Mouse (Mus musculus) intestine, postnatal 0 days (tissue): ENCODE results near the gene Anxa1. TPM values are rescaled to one million over a fixed set of nuclear protein-coding genes. Genes with fewer than 3 reads are reported as not detected.

Experiments used
- ATAC-seq: fragments of 200-750 bp; cut with Nextera tagmentation; 2 replicates; pipeline ENCODE4 v1.8.0; 2017; ENCODE audit warnings: mild to moderate bottlenecking, moderate TSS enrichment, moderate library complexity
- H3K27ac ChIP-seq: fragments of 300-500 bp; sonication (generic); 2 replicates; pipeline ENCODE4 v1.5.1; 2014; ENCODE audit warnings: mild to moderate bottlenecking, low read depth, low read length, moderate library complexity
- H3K27me3 ChIP-seq: fragments of 300-500 bp; sonication (generic); replicated peaks from 2 replicates; pipeline ENCODE4 v1.6.1; 2014; ENCODE audit warnings: low read length, mixed read lengths; ENCODE audit not compliant: control insufficient read depth, insufficient read depth
- H3K36me3 ChIP-seq: fragments of 300-500 bp; sonication (generic); 2 replicates; pipeline ENCODE4 v1.6.1; 2014; ENCODE audit warnings: mild to moderate bottlenecking, moderate library complexity; ENCODE audit not compliant: control insufficient read depth, insufficient read depth
- H3K4me1 ChIP-seq: fragments of 300-500 bp; sonication (generic); replicated peaks from 2 replicates; pipeline ENCODE4 v1.6.1; 2014; ENCODE audit warnings: antibody characterized with exemption, low read length, mixed read lengths; ENCODE audit not compliant: control insufficient read depth, insufficient read depth
- H3K4me2 ChIP-seq: fragments of 300-500 bp; sonication (generic); replicated peaks from 2 replicates; pipeline ENCODE4 v1.6.1; 2014; ENCODE audit warnings: low read depth, mild to moderate bottlenecking, moderate library complexity
- H3K4me3 ChIP-seq: fragments of 300-500 bp; sonication (generic); 2 replicates; pipeline ENCODE4 v1.5.1; 2014; ENCODE audit warnings: low read depth, low read length
- H3K9ac ChIP-seq: fragments of 300-500 bp; sonication (generic); 2 replicates; pipeline ENCODE4 v1.6.1; 2014; ENCODE audit warnings: mild to moderate bottlenecking, low read depth, low read length
- H3K9me3 ChIP-seq: fragments of 300-500 bp; sonication (generic); 2 replicates; pipeline ENCODE4 v1.6.1; 2016; ENCODE audit warnings: mixed run types; ENCODE audit not compliant: control insufficient read depth
- CTCF ChIP-seq: sonication (generic); IDR thresholded peaks from 2 replicates; pipeline ENCODE4 v1.5.1; 2016; ENCODE audit warnings: low read depth, mild to moderate bottlenecking, control low read depth, antibody characterized with exemption, moderate library complexity
- WGBS: fragments of 180-500 bp; shearing (Covaris S2); extraction: QIAGEN DNeasy Blood & Tissue Kit; methylation state at CpG from one replicate; pipeline ENCODE4 v1.1.7; 2014; 5-methylcytosine and 5-hydroxymethylcytosine counted together
- polyA plus RNA-seq: library from polyadenylated mRNA; unstranded; fragments of >200 nt; fragmentation: Nextera tagmentation; extraction: Ambion mirVana; gene quantifications from 2 replicates; pipeline ENCODE4 v1.2.1, GENCODE M21; 2015

Anxa1 gene
- polyA plus RNA-seq, 1 experiment from 2014 or later: 48.9 TPM

DNA sequence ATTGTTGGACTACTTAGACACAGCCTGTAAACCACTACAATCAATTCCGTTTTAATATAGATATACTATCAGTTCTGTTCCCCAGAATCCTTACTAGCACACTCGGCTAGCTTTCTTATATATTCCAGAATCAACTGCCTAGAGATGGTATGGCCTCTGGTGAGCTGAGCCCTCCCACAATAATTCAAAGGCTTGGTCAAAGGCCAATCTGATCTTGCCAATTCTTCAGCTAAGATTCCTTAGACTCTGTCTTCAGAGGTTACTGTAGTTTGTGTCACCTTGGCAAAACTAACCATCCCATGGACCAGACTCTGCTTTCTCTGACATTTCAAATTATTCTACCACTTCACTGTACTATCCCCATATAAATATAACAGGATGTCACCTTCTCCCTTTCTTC, 25.4 kb downstream of the Anxa1 start:
- H3K4me1 ChIP-seq: no peaks in the 10 kb centered on the region
- WGBS: 84% methylated on average over 2 of the region's 2 CpGs
- TF ChIP-seq CTCF: no peak
- 0 out of 2 replicates have a peak, but pooled peaks cover 3% of the 10 kb centered on the region for H3K27me3 ChIP-seq
- no peak overlapping the region for H3K9ac ChIP-seq
- ATAC-seq: no peak
- no peak overlapping the region for H3K4me3 ChIP-seq
- H3K27ac ChIP-seq: no peak overlapping the region
- no peaks in the 10 kb centered on the region for H3K36me3 ChIP-seq
- H3K4me2 ChIP-seq: no peak overlapping the region
- H3K9me3 ChIP-seq: no peaks in the 10 kb centered on the region

DNA sequence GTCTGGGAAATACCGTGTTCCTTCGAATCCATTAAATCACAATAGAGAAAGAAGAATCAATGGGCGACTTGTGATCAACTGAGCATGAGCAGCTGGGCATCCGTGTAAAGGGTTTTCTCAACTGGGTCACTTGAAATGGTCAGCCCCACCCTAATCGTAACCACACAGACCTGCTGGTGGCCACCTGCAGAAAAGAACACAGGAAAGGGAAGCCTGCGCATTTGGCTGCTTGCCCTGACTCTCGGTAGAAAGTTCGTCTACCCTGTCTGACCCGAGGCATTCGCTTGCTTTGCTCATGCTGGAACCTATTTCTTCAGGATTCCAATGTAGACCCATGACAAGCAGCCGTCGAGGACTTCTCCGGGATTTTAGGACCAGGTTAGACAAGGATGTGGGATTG, 25.8 kb downstream of the Anxa1 start:
- Histone ChIP-seq H3K4me3 (no peak overlapping the region), H3K4me1 (no peaks in the 10 kb centered on the region), H3K4me2 (no peak overlapping the region), H3K36me3 (no peaks in the 10 kb centered on the region), H3K9ac (no peak overlapping the region), H3K27me3 (0 out of 2 replicates have a peak, but pooled peaks cover 3% of the 10 kb centered on the region), H3K27ac (no peak overlapping the region), H3K9me3 (no peaks in the 10 kb centered on the region)
- no peak for TF ChIP-seq CTCF
- ATAC-seq: no peak
- WGBS: 88% methylated on average over 13 of the region's 13 CpGs

DNA sequence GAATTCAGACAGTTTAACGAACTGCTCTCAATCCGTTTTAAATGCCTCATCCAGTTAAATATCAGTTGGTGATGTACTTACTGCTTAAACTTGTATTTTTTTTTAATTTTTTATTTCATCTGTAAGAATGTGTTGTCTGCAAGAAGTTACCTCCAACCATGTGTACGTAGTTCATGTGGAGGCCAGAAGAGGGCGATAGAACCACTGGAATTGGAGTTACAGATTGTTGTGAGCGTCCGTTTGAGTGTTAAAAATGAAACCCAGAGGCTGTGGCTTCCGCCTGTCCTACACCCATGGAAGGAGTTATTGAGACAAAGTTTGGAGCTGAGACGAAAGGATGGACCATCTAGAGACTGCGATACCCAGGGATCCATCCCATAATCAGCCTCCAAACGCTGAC, 27.5 kb downstream of the Anxa1 start:
- Histone ChIP-seq H3K4me1 (no peaks in the 10 kb centered on the region), H3K4me3 (no peak overlapping the region), H3K36me3 (no peaks in the 10 kb centered on the region), H3K9ac (no peak overlapping the region), H3K27me3 (0 out of 2 replicates have a peak, but pooled peaks cover 3% of the 10 kb centered on the region), H3K4me2 (no peak overlapping the region), H3K9me3 (no peaks in the 10 kb centered on the region), H3K27ac (no peak overlapping the region)
- WGBS: 72% methylated on average over 10 of the region's 10 CpGs
- TF ChIP-seq CTCF: peak; percentile 68
- ATAC-seq: no peak

DNA sequence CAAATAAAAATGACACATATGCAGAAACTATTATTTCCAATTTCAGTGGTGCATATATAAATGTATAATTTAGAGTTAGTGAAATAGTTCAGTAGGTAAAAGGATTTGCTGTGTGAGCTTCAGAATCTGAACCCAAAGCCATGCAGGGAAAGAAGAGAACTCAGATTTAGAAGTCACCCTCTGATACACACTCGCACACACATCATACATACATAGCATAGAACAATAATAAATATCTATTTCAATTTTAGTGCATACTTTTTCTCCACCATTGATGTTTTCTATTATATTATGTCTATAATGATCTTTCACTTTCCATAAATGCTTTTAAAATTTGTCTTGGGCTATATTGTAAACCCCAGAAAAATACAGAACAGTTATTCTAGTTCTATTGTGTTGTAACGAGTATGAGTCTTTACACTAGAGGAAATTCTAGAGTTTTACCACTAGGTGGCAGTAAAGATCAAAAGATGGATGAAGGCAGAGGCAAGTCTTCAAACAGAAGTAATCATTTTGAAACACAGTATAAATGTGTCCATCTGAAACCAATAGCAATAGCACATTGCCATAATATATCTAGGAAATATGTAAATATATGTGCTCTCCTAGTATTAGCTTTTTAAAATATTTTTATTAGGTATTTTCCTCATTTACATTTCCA, 28.7 kb downstream of the Anxa1 start:
- H3K4me2 ChIP-seq: no peak overlapping the region
- H3K9me3 ChIP-seq: no peaks in the 10 kb centered on the region
- no peaks in the 10 kb centered on the region for H3K36me3 ChIP-seq
- H3K4me3 ChIP-seq: no peak overlapping the region
- peak; percentile 76 for TF ChIP-seq CTCF
- H3K4me1 ChIP-seq: no peaks in the 10 kb centered on the region
- H3K9ac ChIP-seq: no peak overlapping the region
- 50% methylated on average over 2 of the region's 2 CpGs for WGBS
- no peak for ATAC-seq
- no peak overlapping the region for H3K27ac ChIP-seq
- H3K27me3 ChIP-seq: 0 out of 2 replicates have a peak, but pooled peaks cover 3% of the 10 kb centered on the region

DNA sequence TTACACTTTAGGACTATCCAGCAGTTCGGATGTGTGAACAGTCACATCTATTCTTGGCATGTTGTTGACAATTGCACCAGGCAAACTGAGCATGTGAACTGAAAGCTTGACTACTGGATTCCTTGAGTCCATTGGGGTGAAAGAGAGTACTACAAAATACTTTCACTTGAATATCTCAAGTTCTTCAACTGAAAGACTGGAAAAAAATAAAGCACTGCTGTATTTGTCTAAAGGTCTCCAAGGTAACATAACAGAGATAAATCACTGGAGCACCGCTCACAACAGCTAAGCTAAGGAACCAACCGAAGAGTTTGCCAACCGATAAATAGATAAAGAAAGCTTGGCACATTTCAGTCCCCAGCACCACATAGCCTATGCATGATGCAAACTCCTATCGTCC, 32.1 kb downstream of the Anxa1 start:
- H3K9ac ChIP-seq: no peak overlapping the region
- 0 out of 2 replicates have a peak, but pooled peaks cover 3% of the 10 kb centered on the region for H3K27me3 ChIP-seq
- H3K9me3 ChIP-seq: no peaks in the 10 kb centered on the region
- no peak for ATAC-seq
- 62% methylated on average over 5 of the region's 5 CpGs for WGBS
- H3K27ac ChIP-seq: no peak overlapping the region
- no peaks in the 10 kb centered on the region for H3K4me1 ChIP-seq
- H3K4me3 ChIP-seq: no peak overlapping the region
- no peaks in the 10 kb centered on the region for H3K36me3 ChIP-seq
- no peak overlapping the region for H3K4me2 ChIP-seq
- no peak for TF ChIP-seq CTCF

DNA sequence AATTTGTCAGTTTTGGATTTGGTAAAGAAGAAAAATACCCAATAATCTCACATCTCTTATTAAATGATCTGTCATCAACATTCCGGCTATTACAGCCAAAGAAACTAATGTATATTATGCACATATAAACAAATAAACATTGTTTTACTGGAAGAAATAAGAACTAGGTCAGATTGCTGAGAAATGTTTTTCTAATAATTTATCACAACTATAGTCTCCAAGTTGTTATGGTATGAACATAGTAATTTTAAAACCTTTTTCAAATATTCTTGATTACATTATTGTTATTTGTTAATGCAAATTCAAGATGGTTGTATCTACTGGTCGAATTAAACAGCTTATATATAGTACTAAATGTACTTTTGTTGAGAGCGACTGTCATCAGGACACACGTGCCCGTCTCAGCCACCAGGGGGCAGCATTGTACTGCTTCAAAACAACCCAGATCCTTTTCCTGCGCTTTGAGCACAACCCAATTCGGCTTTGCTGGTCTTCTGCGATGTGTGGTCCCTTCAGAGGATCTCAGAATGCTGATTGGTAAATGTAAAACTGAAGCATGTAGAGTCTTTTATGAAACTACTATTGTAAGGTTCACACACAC, 45.3 kb downstream of the Anxa1 start:
- no peaks in the 10 kb centered on the region for H3K27me3 ChIP-seq
- H3K36me3 ChIP-seq: no peaks in the 10 kb centered on the region
- H3K27ac ChIP-seq: no peak overlapping the region
- no peak overlapping the region for H3K9ac ChIP-seq
- 11% methylated on average over 8 of the region's 8 CpGs for WGBS
- H3K4me1 ChIP-seq: no peaks in the 10 kb centered on the region
- no peak overlapping the region for H3K4me3 ChIP-seq
- TF ChIP-seq CTCF: peak; percentile 90
- no peaks in the 10 kb centered on the region for H3K9me3 ChIP-seq
- H3K4me2 ChIP-seq: no peak overlapping the region
- no peak for ATAC-seq
